Mouse (Mus musculus) B cell, adult 62 days (primary cell): ENCODE measurements around the gene Met. TPM values are rescaled to one million over a fixed set of nuclear protein-coding genes. Genes with fewer than 3 reads are reported as not detected.

Source experiments
- total RNA-seq: library from RNA; stranded (reverse); gene quantifications from 4 replicates; pipeline ENCODE4 v1.2.4, GENCODE M21; 2023

Met gene
- total RNA-seq: 0.09 to 0.21 TPM (median 0.15 TPM) in 3 of 4 replicates, not detected in the other

GRCm38 (mm10) chr6:17463434-17464280 lies at the start of gene Met:
Gene Met, plus strand, starts transcription at chr6:17463800.

Other genes starting within 250 kb of the Met start
- gene Cav2, start 182.6 kb upstream of the Met start, total RNA-seq: 0.81 to 1.8 TPM (median 1.2 TPM) in 4 replicates
- 0.23 TPM in 1 of 4 replicates, not detected in the others for gene Cav1, start 157.5 kb upstream of the Met start, total RNA-seq
- 159 to 185 TPM (median 170 TPM) in 4 replicates for gene Capza2, start 172.4 kb downstream of the Met start, total RNA-seq
- gene St7, start 229.1 kb downstream of the Met start, total RNA-seq: 6.0 to 10.5 TPM (median 9.1 TPM) in 4 replicates